In the genomic region with DNA sequence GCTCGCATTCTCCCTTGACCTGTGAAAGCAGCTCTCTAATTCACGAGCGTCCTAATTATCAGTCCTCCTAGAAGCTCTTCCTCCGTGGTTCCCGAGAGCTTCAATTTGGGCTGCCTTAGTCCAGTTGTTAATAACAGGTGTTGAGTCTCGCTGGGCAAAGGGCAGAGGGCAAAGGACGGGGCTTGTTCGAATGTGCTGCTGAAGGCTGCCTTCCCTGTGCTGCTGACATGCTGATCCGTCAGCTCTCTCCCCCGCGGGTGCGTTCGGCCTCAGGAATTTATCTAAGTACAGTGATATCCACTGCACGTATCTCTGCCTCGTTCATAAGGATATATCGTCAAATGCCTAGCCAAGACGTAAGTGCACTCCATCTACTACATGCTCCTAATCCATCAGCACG, we compare ENCODE assay signal across 21 mouse cellular contexts. TPM values are rescaled to one million over a fixed set of nuclear protein-coding genes. Genes with fewer than 3 reads are reported as not detected.
DNase-seq lines count a peak whose midpoint lies in the region; ATAC-seq lines count a peak whose summit lies in the region.
"Had no signal": no experiment of that assay in that cellular context is flagged by ENCODE, and none has a peak within 500 bp of the region (broad histone marks: within the 10 kb centered on the region; RNA-seq: fewer than 3 reads in every experiment).

No protein-coding gene starts in this region.

- peaks cover 11% of the 10 kb centered on the region; the same call in 1 of the 2 replicates for H3K36me3 ChIP-seq in kidney, embryonic 14.5 days (ENCODE audit: control insufficient read depth, insufficient read depth, low read length)
- H3K36me3 ChIP-seq in intestine, embryonic 16.5 days (ENCODE audit: control insufficient read depth, insufficient read depth, low read length) = peaks cover 13% of the 10 kb centered on the region
- H3K36me3 ChIP-seq: midbrain, embryonic 15.5 days had no signal

- WGBS in kidney, embryonic 14.5 days = 63% methylated on average over 18 of the region's 18 CpGs
- 81% methylated on average over 18 of the region's 18 CpGs for WGBS in intestine, embryonic 16.5 days

- no peak for ATAC-seq in kidney, embryonic 14.5 days (ENCODE audit: low FRiP score, low TSS enrichment)
- peak; percentile 73 for ATAC-seq in intestine, embryonic 16.5 days
- ATAC-seq: liver, embryonic 12.5 days; midbrain, embryonic 15.5 days had no signal

- no peaks in the 10 kb centered on the region for H3K4me1 ChIP-seq in kidney, embryonic 14.5 days (ENCODE audit: control insufficient read depth, insufficient read depth, low read length)
- H3K4me1 ChIP-seq in intestine, embryonic 16.5 days (ENCODE audit: control insufficient read depth, insufficient read depth, low read length) = no peaks in the 10 kb centered on the region
- H3K4me1 ChIP-seq: heart, embryonic 15.5 days; neural tube, embryonic 12.5 days had no signal

- no peak overlapping the region for H3K4me2 ChIP-seq in kidney, embryonic 14.5 days (replicated peaks; ENCODE audit: low read depth, low read length)
- no peak overlapping the region for H3K4me2 ChIP-seq in intestine, embryonic 16.5 days (ENCODE audit: low read depth, low read length)
- H3K4me2 ChIP-seq: heart, embryonic 15.5 days; liver, embryonic 12.5 days; midbrain, embryonic 15.5 days; neural tube, embryonic 12.5 days had no signal

- intact Hi-C loops in left cerebral cortex, postnatal 4 days (cut with DNase I) = no loop called here

- peak; percentile 72 for DNase-seq in kidney, adult 18-20 months
- peak; percentile 91 for DNase-seq in kidney, adult 9 months
- peak; percentile 83 to 84 for DNase-seq in kidney, postnatal 36 days
- no peak for DNase-seq in adrenal gland, postnatal 4 days (ENCODE audit: low spot score in 2 of 2)
- no peak for DNase-seq in left cerebral cortex, postnatal 4 days
- DNase-seq: adrenal gland, postnatal 25 days; cerebellum, adult 9-11 months; lung, adult 2 months; lung, postnatal 14 days; right cerebral cortex, postnatal 14 days; spleen, adult 18-20 months had no signal

- no peak overlapping the region for H3K4me3 ChIP-seq in kidney, embryonic 14.5 days (ENCODE audit: low read length)
- no peak overlapping the region for H3K4me3 ChIP-seq in intestine, embryonic 16.5 days (ENCODE audit: low read length)
- H3K4me3 ChIP-seq: embryonic facial prominence, embryonic 10.5 days; forebrain, embryonic 10.5 days; heart, embryonic 15.5 days; hindbrain, embryonic 10.5 days; limb, embryonic 10.5 days; liver, embryonic 12.5 days; midbrain, embryonic 15.5 days; neural tube, embryonic 12.5 days had no signal

- H3K9ac ChIP-seq in kidney, embryonic 14.5 days (ENCODE audit: low read depth, low read length) = no peak overlapping the region
- H3K9ac ChIP-seq in intestine, embryonic 16.5 days (ENCODE audit: low read depth, low read length) = no peak overlapping the region
- H3K9ac ChIP-seq: heart, embryonic 15.5 days; liver, embryonic 12.5 days; midbrain, embryonic 15.5 days; neural tube, embryonic 12.5 days had no signal

- H3K27me3 ChIP-seq in kidney, embryonic 14.5 days (ENCODE audit: control insufficient read depth, insufficient read depth, low read length) = no peaks in the 10 kb centered on the region
- H3K27me3 ChIP-seq in intestine, embryonic 16.5 days (replicated peaks; ENCODE audit: control insufficient read depth, insufficient read depth, low read length) = no peaks in the 10 kb centered on the region
- H3K27me3 ChIP-seq: heart, embryonic 15.5 days; liver, embryonic 12.5 days; midbrain, embryonic 15.5 days; neural tube, embryonic 12.5 days had no signal

- no peak overlapping the region for H3K27ac ChIP-seq in kidney, embryonic 14.5 days (ENCODE audit: low read depth, low read length)
- no peak overlapping the region for H3K27ac ChIP-seq in intestine, embryonic 16.5 days (ENCODE audit: low read length)
- H3K27ac ChIP-seq: embryonic facial prominence, embryonic 10.5 days; forebrain, embryonic 10.5 days; heart, embryonic 15.5 days; hindbrain, embryonic 10.5 days; limb, embryonic 10.5 days; liver, embryonic 12.5 days; midbrain, embryonic 15.5 days; neural tube, embryonic 12.5 days had no signal

- no peaks in the 10 kb centered on the region for H3K9me3 ChIP-seq in kidney, embryonic 14.5 days (ENCODE audit: control insufficient read depth, low read length)
- no peaks in the 10 kb centered on the region for H3K9me3 ChIP-seq in intestine, embryonic 16.5 days (ENCODE audit: control insufficient read depth, low read length)
- H3K9me3 ChIP-seq: embryonic facial prominence, embryonic 10.5 days; forebrain, embryonic 10.5 days; heart, embryonic 15.5 days; hindbrain, embryonic 10.5 days; limb, embryonic 10.5 days; liver, embryonic 12.5 days; midbrain, embryonic 15.5 days; neural tube, embryonic 12.5 days had no signal

RNA-seq across cellular contexts. Expression of gene Ubiad1, which starts 11.2 kb away (rescaled TPM):
- polyA plus RNA-seq in kidney, embryonic 14.5 days (2014; fragmentation: Nextera tagmentation; extraction: Ambion mirVana) = 13.4 and 18.6 TPM in 2 replicates
- polyA plus RNA-seq in intestine, embryonic 16.5 days (2015; fragmentation: Nextera tagmentation; extraction: Ambion mirVana) = 23.6 and 24.6 TPM in 2 replicates
- total RNA-seq in adrenal gland, postnatal 4 days (2021) = 10 to 100 TPM; 18.2 to 19.6 TPM
- 1 to 10 TPM; 8.5 to 8.6 TPM for total RNA-seq in left cerebral cortex, postnatal 4 days (2021)

RNA-seq across cellular contexts. Expression of gene Mtor, which starts 15.1 kb away (rescaled TPM):
- polyA plus RNA-seq in kidney, embryonic 14.5 days (2014; fragmentation: Nextera tagmentation; extraction: Ambion mirVana) = 22.2 and 27.2 TPM in 2 replicates
- polyA plus RNA-seq in intestine, embryonic 16.5 days (2015; fragmentation: Nextera tagmentation; extraction: Ambion mirVana) = 9.2 and 10.9 TPM in 2 replicates
- 10 to 100 TPM; 66.3 to 67.1 TPM for total RNA-seq in adrenal gland, postnatal 4 days (2021)
- 10 to 100 TPM; 78.8 to 79.3 TPM for total RNA-seq in left cerebral cortex, postnatal 4 days (2021)

Comparison
In these comparisons a context has a peak if more than half of its experiments do, and no peak if none do; other contexts are left out.
1. DNase-seq: peak in kidney, adult 18-20 months (single experiment), kidney, adult 9 months (single experiment) and kidney, postnatal 36 days (2 of 2); none in adrenal gland, postnatal 4 days (0 of 2) and left cerebral cortex, postnatal 4 days (single experiment).